Mouse (Mus musculus): ENCODE data around the gene Tmem121.

DNA sequence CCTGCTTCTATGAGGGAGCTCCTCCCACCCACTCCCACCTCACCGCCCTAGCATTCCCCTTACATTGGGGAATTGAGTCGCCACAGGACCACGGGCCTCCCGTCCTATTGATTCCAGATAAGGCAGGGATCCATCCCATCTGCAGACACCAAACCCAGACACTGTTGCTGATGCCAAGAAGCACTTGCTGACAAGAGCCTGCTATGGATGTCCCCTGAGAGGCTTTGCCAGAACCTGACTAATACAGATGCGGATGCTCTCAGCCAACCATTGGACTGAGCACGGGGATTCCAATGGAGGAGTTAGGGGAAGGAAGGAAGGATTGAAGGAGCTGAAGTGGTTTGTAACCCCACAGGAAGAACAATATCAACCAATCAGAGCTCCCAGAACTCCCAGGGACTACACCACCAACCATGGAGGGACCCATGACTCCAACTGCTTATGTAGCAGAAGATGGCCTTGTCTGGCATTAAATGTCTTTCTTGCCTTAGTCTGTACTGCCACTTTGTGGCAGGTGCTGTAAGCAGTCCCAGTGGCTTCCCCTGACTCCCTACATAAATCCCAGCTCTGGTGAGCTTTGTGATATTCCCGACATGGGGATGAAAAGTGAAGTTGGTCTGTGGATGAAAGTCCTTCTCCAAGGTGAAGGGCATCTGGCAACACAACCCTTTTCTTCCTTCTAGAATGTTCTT lies 19.7 kb downstream of the Tmem121 start:
- TF ChIP-seq ZNF384 (IDR thresholded peaks at IDR 0.05; ENCODE audit: low read depth, low read length), result no peak
- no peak for TF ChIP-seq CHD2 (IDR thresholded peaks at IDR 0.05; ENCODE audit: low read depth, low read length)
